Comparison of ENCODE assay signal across 9 mouse cellular contexts in genomic region chr3:89271760-89272159, GRCm38 (mm10). TPM values are rescaled to one million over a fixed set of nuclear protein-coding genes. Genes with fewer than 3 reads are reported as not detected.
A peak's percentile ranks its signal among the peaks of the same experiment; 100 is the strongest.
DNase-seq lines count a peak whose midpoint lies in the region; ATAC-seq lines count a peak whose summit lies in the region.
"Had no signal": no experiment of that assay in that cellular context is flagged by ENCODE, and none has a peak within 500 bp of the region (broad histone marks: within the 10 kb centered on the region; RNA-seq: fewer than 3 reads in every experiment).

No protein-coding gene starts in this region.

- H3K36me3 ChIP-seq in hindbrain, embryonic 16.5 days (ENCODE audit: control insufficient read depth, insufficient read depth, low read length), result 0 out of 2 replicates have a peak, but pooled peaks cover 3% of the 10 kb centered on the region
- H3K36me3 ChIP-seq in hindbrain, embryonic 12.5 days, result no peaks in the 10 kb centered on the region

- no peak for ATAC-seq in hindbrain, embryonic 16.5 days
- no peak for ATAC-seq in hindbrain, embryonic 12.5 days (ENCODE audit: low FRiP score)

- H3K27me3 ChIP-seq in hindbrain, embryonic 16.5 days (replicated peaks; ENCODE audit: control insufficient read depth, insufficient read depth, low read length), result no peaks in the 10 kb centered on the region
- H3K27me3 ChIP-seq in hindbrain, embryonic 12.5 days, result no peaks in the 10 kb centered on the region; the same call in 1 of the 2 replicates
- H3K27me3 ChIP-seq: limb, embryonic 12.5 days had no signal

- H3K4me1 ChIP-seq in hindbrain, embryonic 16.5 days (ENCODE audit: control insufficient read depth, insufficient read depth, low read depth, low read length), result peaks cover 31% of the 10 kb centered on the region
- H3K4me1 ChIP-seq in hindbrain, embryonic 12.5 days, result peaks cover 29% of the 10 kb centered on the region

- H3K4me2 ChIP-seq in hindbrain, embryonic 16.5 days (ENCODE audit: low read length), result no peak overlapping the region
- no peak overlapping the region for H3K4me2 ChIP-seq in hindbrain, embryonic 12.5 days (replicated peaks)
- H3K4me2 ChIP-seq: limb, embryonic 12.5 days had no signal

- H3K9me3 ChIP-seq in hindbrain, embryonic 16.5 days (ENCODE audit: control insufficient read depth, low read length), result no peaks in the 10 kb centered on the region
- H3K9me3 ChIP-seq in hindbrain, embryonic 12.5 days (replicated peaks), result no peaks in the 10 kb centered on the region
- H3K9me3 ChIP-seq: limb, embryonic 12.5 days had no signal

- 0 out of 2 replicates have a peak overlapping the region, but pooled peaks have one; percentile 22 for H3K9ac ChIP-seq in hindbrain, embryonic 16.5 days (ENCODE audit: low read depth, low read length)
- H3K9ac ChIP-seq in hindbrain, embryonic 12.5 days, result no peak overlapping the region
- H3K9ac ChIP-seq: limb, embryonic 12.5 days had no signal

- WGBS in hindbrain, embryonic 16.5 days, result 55% methylated on average over 6 of the region's 6 CpGs
- WGBS in hindbrain, embryonic 12.5 days, result 67% methylated on average over 6 of the region's 6 CpGs

- H3K4me3 ChIP-seq in hindbrain, embryonic 16.5 days (ENCODE audit: low read length), result no peak overlapping the region
- H3K4me3 ChIP-seq in hindbrain, embryonic 12.5 days, result no peak overlapping the region
- H3K4me3 ChIP-seq: limb, embryonic 12.5 days had no signal

- peak; percentile 55 for DNase-seq in testis, postnatal 10 days (ENCODE audit: low spot score)
- no peak for DNase-seq in testis, postnatal 14 days (ENCODE audit: low spot score)
- peak; percentile 56 for DNase-seq in kidney, postnatal 14 days
- no peak for DNase-seq in embryo, embryonic 10.5 days (ENCODE audit: low spot score)
- DNase-seq in right cerebral cortex, postnatal 36 days (ENCODE audit: low spot score in 2 of 2), result no peak
- DNase-seq: adrenal gland, postnatal 36 days had no signal

- H3K27ac ChIP-seq in hindbrain, embryonic 16.5 days (ENCODE audit: low read depth, low read length), result no peak overlapping the region
- H3K27ac ChIP-seq in hindbrain, embryonic 12.5 days, result no peak overlapping the region

RNA-seq across cellular contexts. Expression of gene Slc50a1, which starts 1.4 kb away (rescaled TPM):
- polyA plus RNA-seq in hindbrain, embryonic 16.5 days (2015; fragmentation: Nextera tagmentation; extraction: Ambion mirVana), result 39.4 and 43.9 TPM in 2 replicates
- 44.9 and 46.8 TPM in 2 replicates for polyA plus RNA-seq in hindbrain, embryonic 12.5 days (2016; fragmentation: Nextera tagmentation; extraction: Ambion mirVana)

RNA-seq across cellular contexts. Expression of gene Efna1, which starts 9.2 kb away (rescaled TPM):
- 8.4 and 9.9 TPM in 2 replicates for polyA plus RNA-seq in hindbrain, embryonic 16.5 days (2015; fragmentation: Nextera tagmentation; extraction: Ambion mirVana)
- 14.3 and 15.4 TPM in 2 replicates for polyA plus RNA-seq in hindbrain, embryonic 12.5 days (2016; fragmentation: Nextera tagmentation; extraction: Ambion mirVana)

RNA-seq across cellular contexts. Expression of gene Dpm3, which starts 12.6 kb away (rescaled TPM):
- 64.3 and 79.8 TPM in 2 replicates for polyA plus RNA-seq in hindbrain, embryonic 16.5 days (2015; fragmentation: Nextera tagmentation; extraction: Ambion mirVana)
- polyA plus RNA-seq in hindbrain, embryonic 12.5 days (2016; fragmentation: Nextera tagmentation; extraction: Ambion mirVana), result 63.9 and 86.7 TPM in 2 replicates

RNA-seq across cellular contexts. Expression of gene Trim46, which starts 25.7 kb away (rescaled TPM):
- 78.7 and 87.1 TPM in 2 replicates for polyA plus RNA-seq in hindbrain, embryonic 16.5 days (2015; fragmentation: Nextera tagmentation; extraction: Ambion mirVana)
- polyA plus RNA-seq in hindbrain, embryonic 12.5 days (2016; fragmentation: Nextera tagmentation; extraction: Ambion mirVana), result 27.2 and 29.6 TPM in 2 replicates

RNA-seq across cellular contexts. Expression of gene Krtcap2, which starts 26.0 kb away (rescaled TPM):
- 205 and 227 TPM in 2 replicates for polyA plus RNA-seq in hindbrain, embryonic 16.5 days (2015; fragmentation: Nextera tagmentation; extraction: Ambion mirVana)
- polyA plus RNA-seq in hindbrain, embryonic 12.5 days (2016; fragmentation: Nextera tagmentation; extraction: Ambion mirVana), result 247 and 271 TPM in 2 replicates

Comparison
In these comparisons a context has a peak if more than half of its experiments do, and no peak if none do; other contexts are left out.
1. DNase-seq: peak in testis, postnatal 10 days (single experiment) and kidney, postnatal 14 days (single experiment); none in testis, postnatal 14 days (single experiment), embryo, embryonic 10.5 days (single experiment) and right cerebral cortex, postnatal 36 days (0 of 2).